Mouse (Mus musculus) neural tube, embryonic 13.5 days (tissue): ENCODE measurements around the gene Meig1. TPM values are rescaled to one million over a fixed set of nuclear protein-coding genes. Genes with fewer than 3 reads are reported as not detected.

Source experiments
- ATAC-seq: fragments of 200-750 bp; cut with Nextera tagmentation; 2 replicates; pipeline ENCODE4 v1.8.0; 2017; ENCODE audit warnings: low read depth, mild to moderate bottlenecking, moderate TSS enrichment, moderate library complexity
- H3K27ac ChIP-seq: fragments of 300-500 bp; sonication (generic); replicated peaks from 2 replicates; pipeline ENCODE4 v1.5.1; 2015; ENCODE audit warnings: moderate library complexity, mild to moderate bottlenecking, inconsistent platforms
- H3K27me3 ChIP-seq: fragments of 300-500 bp; sonication (generic); 2 replicates; pipeline ENCODE4 v1.6.1; 2015; ENCODE audit warnings: mild to moderate bottlenecking, inconsistent platforms
- H3K36me3 ChIP-seq: fragments of 300-500 bp; sonication (generic); 2 replicates; pipeline ENCODE4 v1.6.1; 2015; ENCODE audit warnings: mild to moderate bottlenecking, inconsistent platforms
- H3K4me1 ChIP-seq: fragments of 300-500 bp; sonication (generic); replicated peaks from 2 replicates; pipeline ENCODE4 v1.6.1; 2015; ENCODE audit warnings: inconsistent platforms
- H3K4me2 ChIP-seq: fragments of 300-500 bp; sonication (generic); 2 replicates; pipeline ENCODE4 v1.6.1; 2015; ENCODE audit warnings: inconsistent platforms, mild to moderate bottlenecking, moderate library complexity
- H3K4me3 ChIP-seq: fragments of 300-500 bp; sonication (generic); 2 replicates; pipeline ENCODE4 v1.5.1; 2015; ENCODE audit warnings: mild to moderate bottlenecking, inconsistent platforms
- H3K9ac ChIP-seq: fragments of 300-500 bp; sonication (generic); 2 replicates; pipeline ENCODE4 v1.6.1; 2015; ENCODE audit warnings: moderate library complexity, mild to moderate bottlenecking, inconsistent platforms
- H3K9me3 ChIP-seq: fragments of 300-500 bp; sonication (generic); 2 replicates; pipeline ENCODE4 v1.6.1; 2016; ENCODE audit warnings: inconsistent platforms
- WGBS: fragments of 180-500 bp; shearing (Covaris S2); methylation state at CpG from one replicate; pipeline ENCODE4 v1.1.7; 2015; 5-methylcytosine and 5-hydroxymethylcytosine counted together
- polyA plus RNA-seq: library from polyadenylated mRNA; unstranded; fragments of >200 nt; fragmentation: Nextera tagmentation; extraction: Ambion mirVana; gene quantifications from 2 replicates; pipeline ENCODE4 v1.2.1, GENCODE M21; 2015

Gene Meig1
- 1.1 and 2.2 TPM in 2 replicates for polyA plus RNA-seq

- no peak for ATAC-seq
- H3K4me3 ChIP-seq: no peak within 1 kb of the TSS
These were observed at the start of gene Meig1 for GRCm38 (mm10) chr2:3422548-3422947. Meig1 (minus strand) TSS chr2:3422648.

GRCm38 (mm10) chr2:3456590-3456989, 34.1 kb upstream of the Meig1 start:
- Histone ChIP-seq H3K27me3 (no peaks in the 10 kb centered on the region), H3K9me3 (no peaks in the 10 kb centered on the region), H3K4me3 (no peak overlapping the region), H3K36me3 (peaks cover 71% of the 10 kb centered on the region), H3K4me2 (no peak overlapping the region), H3K4me1 (no peaks in the 10 kb centered on the region), H3K27ac (no peak overlapping the region), H3K9ac (no peak overlapping the region)
- WGBS: 84% methylated on average over 4 of the region's 4 CpGs
- no peak for ATAC-seq

More at GRCm38 (mm10) chr2:3422548-3422947, at the start of gene Meig1:
- peaks cover 8% of the 10 kb centered on the region for H3K27me3 ChIP-seq
- 75% methylated on average over 3 of the region's 3 CpGs for WGBS
- H3K27ac ChIP-seq: no peak within 1 kb of the TSS
- no peaks in the 10 kb centered on the region for H3K9me3 ChIP-seq
- H3K9ac ChIP-seq: no peak within 1 kb of the TSS
- peak within 1 kb of the TSS; percentile 92 for H3K4me2 ChIP-seq
- H3K4me1 ChIP-seq: peaks cover 31% of the 10 kb centered on the region
- H3K36me3 ChIP-seq: no peaks in the 10 kb centered on the region

- ATAC-seq: no peak
- no peak overlapping the region for H3K27ac ChIP-seq
- H3K9ac ChIP-seq: no peak overlapping the region
- H3K9me3 ChIP-seq: no peaks in the 10 kb centered on the region
- H3K27me3 ChIP-seq: no peaks in the 10 kb centered on the region
- H3K36me3 ChIP-seq: peaks cover 73% of the 10 kb centered on the region
- H3K4me3 ChIP-seq: no peak overlapping the region
- H3K4me1 ChIP-seq: no peaks in the 10 kb centered on the region
- H3K4me2 ChIP-seq: no peak overlapping the region
- WGBS: 93% methylated on average over 3 of the region's 3 CpGs
These were observed 30.6 kb upstream of the Meig1 start for GRCm38 (mm10) chr2:3453096-3453495.

GRCm38 (mm10) chr2:3449431-3449830, 27.0 kb upstream of the Meig1 start:
- no peak for ATAC-seq
- H3K27me3 ChIP-seq: no peaks in the 10 kb centered on the region
- H3K4me3 ChIP-seq: no peak overlapping the region
- H3K9me3 ChIP-seq: no peaks in the 10 kb centered on the region
- peaks cover 82% of the 10 kb centered on the region for H3K36me3 ChIP-seq
- H3K9ac ChIP-seq: no peak overlapping the region
- 84% methylated on average over 2 of the region's 2 CpGs for WGBS
- H3K4me1 ChIP-seq: no peaks in the 10 kb centered on the region
- H3K27ac ChIP-seq: no peak overlapping the region
- H3K4me2 ChIP-seq: no peak overlapping the region

- WGBS: 71% methylated on average over 4 of the region's 4 CpGs
- no peak overlapping the region for H3K4me2 ChIP-seq
- H3K4me3 ChIP-seq: no peak overlapping the region
- no peaks in the 10 kb centered on the region for H3K27me3 ChIP-seq
- ATAC-seq: no peak
- no peaks in the 10 kb centered on the region for H3K4me1 ChIP-seq
- peaks cover 83% of the 10 kb centered on the region for H3K36me3 ChIP-seq
- H3K9ac ChIP-seq: no peak overlapping the region
- H3K27ac ChIP-seq: no peak overlapping the region
- no peaks in the 10 kb centered on the region for H3K9me3 ChIP-seq
These were observed 23.5 kb upstream of the Meig1 start for GRCm38 (mm10) chr2:3445984-3446383.

GRCm38 (mm10) chr2:3444206-3444605, 21.8 kb upstream of the Meig1 start:
- Histone ChIP-seq H3K27ac (no peak overlapping the region), H3K9me3 (no peaks in the 10 kb centered on the region), H3K4me3 (no peak overlapping the region), H3K36me3 (peaks cover 75% of the 10 kb centered on the region), H3K4me2 (no peak overlapping the region), H3K4me1 (no peaks in the 10 kb centered on the region), H3K27me3 (no peaks in the 10 kb centered on the region), H3K9ac (no peak overlapping the region)
- no peak for ATAC-seq
- 77% methylated on average over 7 of the region's 7 CpGs for WGBS

GRCm38 (mm10) chr2:3437956-3438355, 15.5 kb upstream of the Meig1 start:
- Histone ChIP-seq H3K9me3 (no peaks in the 10 kb centered on the region), H3K9ac (no peak overlapping the region), H3K4me2 (no peak overlapping the region), H3K27me3 (no peaks in the 10 kb centered on the region), H3K4me3 (no peak overlapping the region), H3K36me3 (peaks cover 39% of the 10 kb centered on the region), H3K27ac (no peak overlapping the region), H3K4me1 (no peaks in the 10 kb centered on the region)
- no peak for ATAC-seq
- 51% methylated on average over 7 of the region's 7 CpGs for WGBS

GRCm38 (mm10) chr2:3435369-3436061, 13.1 kb upstream of the Meig1 start:
- Histone ChIP-seq H3K9ac (no peak overlapping the region), H3K4me3 (no peak overlapping the region), H3K9me3 (no peaks in the 10 kb centered on the region), H3K27ac (no peak overlapping the region), H3K27me3 (no peaks in the 10 kb centered on the region), H3K4me2 (no peak overlapping the region), H3K4me1 (no peaks in the 10 kb centered on the region), H3K36me3 (peaks cover 33% of the 10 kb centered on the region)
- WGBS: 88% methylated on average over 6 of the region's 6 CpGs
- no peak for ATAC-seq

- Histone ChIP-seq H3K9ac (no peak overlapping the region), H3K4me3 (no peak overlapping the region), H3K27me3 (no peaks in the 10 kb centered on the region), H3K36me3 (peaks cover 25% of the 10 kb centered on the region), H3K4me1 (no peaks in the 10 kb centered on the region), H3K27ac (no peak overlapping the region), H3K4me2 (no peak overlapping the region), H3K9me3 (no peaks in the 10 kb centered on the region)
- ATAC-seq: no peak
- 89% methylated on average over 9 of the region's 9 CpGs for WGBS
These were observed 8.5 kb upstream of the Meig1 start for GRCm38 (mm10) chr2:3430956-3431355.

GRCm38 (mm10) chr2:3424579-3424910, 2.1 kb upstream of the Meig1 start:
- no peak; the same call in 1 of the 2 replicates for ATAC-seq
- H3K4me3 ChIP-seq: peak overlapping the region; percentile 58
- no peaks in the 10 kb centered on the region for H3K9me3 ChIP-seq
- H3K4me1 ChIP-seq: peaks cover 22% of the 10 kb centered on the region
- peaks cover 5% of the 10 kb centered on the region; the same call in 1 of the 2 replicates for H3K36me3 ChIP-seq
- no peak overlapping the region for H3K27ac ChIP-seq
- peak overlapping the region; percentile 69 for H3K9ac ChIP-seq
- H3K4me2 ChIP-seq: peak overlapping the region; percentile 92
- WGBS: 11% methylated on average over 9 of the region's 10 CpGs
- H3K27me3 ChIP-seq: no peaks in the 10 kb centered on the region

- Histone ChIP-seq H3K36me3 (no peaks in the 10 kb centered on the region), H3K4me1 (peaks cover 25% of the 10 kb centered on the region), H3K4me3 (peak within 1 kb of the TSS; percentile 58), H3K9me3 (no peaks in the 10 kb centered on the region), H3K27me3 (no peaks in the 10 kb centered on the region), H3K4me2 (peak within 1 kb of the TSS; percentile 92), H3K27ac (no peak within 1 kb of the TSS), H3K9ac (peak within 1 kb of the TSS; percentile 69)
- peak; percentile 98 for ATAC-seq
- WGBS: 2% methylated on average over 29 of the region's 29 CpGs
These were observed 1.6 kb upstream of the Meig1 start, which contains the start of gene Dclre1c for GRCm38 (mm10) chr2:3423841-3424578. Dclre1c (plus strand) TSS chr2:3424131.

GRCm38 (mm10) chr2:3420157-3420556, 2.3 kb downstream of the Meig1 start:
- Histone ChIP-seq H3K4me1 (peaks cover 31% of the 10 kb centered on the region), H3K27me3 (peaks cover 28% of the 10 kb centered on the region), H3K27ac (no peak overlapping the region), H3K9ac (no peak overlapping the region), H3K9me3 (no peaks in the 10 kb centered on the region), H3K4me2 (no peak overlapping the region), H3K4me3 (no peak overlapping the region), H3K36me3 (no peaks in the 10 kb centered on the region)
- WGBS: 35% methylated on average over 4 of the region's 4 CpGs
- ATAC-seq: no peak
